Mouse (Mus musculus): ENCODE data around the gene Rabgap1l.

- TF ChIP-seq CTCF (conservative IDR thresholded peaks at IDR 0.05; ENCODE audit: low read length) (no peak), POU5F1 (IDR thresholded peaks at IDR 0.05; ENCODE audit: borderline replicate concordance, low read length) (no peak), NANOG (IDR thresholded peaks at IDR 0.05; ENCODE audit: borderline replicate concordance, low read length) (no peak)
These were observed 102.4 kb downstream of the Rabgap1l start for GRCm38 (mm10) chr1:160690516-160691195.

Data from E14TG2a.4 (cell line).